Mouse (Mus musculus): Measurements from ENCODE around the gene Magea6. TPM values are rescaled to one million over a fixed set of nuclear protein-coding genes. Genes with fewer than 3 reads are reported as not detected.
"Not testable (repeated sequence)": the region's sequence is repeated elsewhere in the genome, so short reads cannot be mapped to it uniquely, and the experiment has no call there.

The Magea6 gene
- polyA plus RNA-seq (2015; fragmentation: Nextera tagmentation; extraction: Ambion mirVana), result not detected in 2 replicates

GRCm38 (mm10) chrX:154935887-154936286 is at the start of gene Magea6:
Magea6 (minus strand) TSS chrX:154935987.
- WGBS (ENCODE audit: insufficient replicate concordance), result 43% methylated on average over 1 of the region's 1 CpGs
- H3K27ac ChIP-seq (ENCODE audit: low read length); H3K4me1 ChIP-seq (ENCODE audit: control insufficient read depth, low read depth, low read length); H3K27me3 ChIP-seq (ENCODE audit: control insufficient read depth, insufficient read depth, low read depth, low read length); H3K4me2 ChIP-seq (ENCODE audit: low read depth, low read length); ATAC-seq (ENCODE audit: low read depth); H3K9me3 ChIP-seq (replicated peaks; ENCODE audit: control insufficient read depth, low read length); H3K9ac ChIP-seq (ENCODE audit: low read depth, low read length); H3K4me3 ChIP-seq (ENCODE audit: low read depth, low read length); H3K36me3 ChIP-seq (ENCODE audit: control insufficient read depth, insufficient read depth): not testable (repeated sequence)

- ATAC-seq (ENCODE audit: low read depth); H3K4me2 ChIP-seq (ENCODE audit: low read depth, low read length); H3K4me3 ChIP-seq (ENCODE audit: low read depth, low read length); H3K4me1 ChIP-seq (ENCODE audit: control insufficient read depth, low read depth, low read length); H3K9me3 ChIP-seq (replicated peaks; ENCODE audit: control insufficient read depth, low read length); H3K27me3 ChIP-seq (ENCODE audit: control insufficient read depth, insufficient read depth, low read depth, low read length); H3K9ac ChIP-seq (ENCODE audit: low read depth, low read length); H3K36me3 ChIP-seq (ENCODE audit: control insufficient read depth, insufficient read depth); H3K27ac ChIP-seq (ENCODE audit: low read length): not testable (repeated sequence)
- 10% methylated on average over 1 of the region's 1 CpGs for WGBS (ENCODE audit: insufficient replicate concordance)
Measured at GRCm38 (mm10) chrX:154949405-154949804, 13.6 kb upstream of the Magea6 start, which contains the start of gene Magea3. Magea3 (minus strand) TSS chrX:154949505.

GRCm38 (mm10) chrX:154890167-154890566 is 45.6 kb downstream of the Magea6 start, which contains the start of gene Cldn34b1:
Cldn34b1 (minus strand) TSS chrX:154890267.
- WGBS (ENCODE audit: insufficient replicate concordance), result 61% methylated on average over 3 of the region's 3 CpGs
- not testable (repeated sequence) for ATAC-seq (ENCODE audit: low read depth); H3K27me3 ChIP-seq (ENCODE audit: control insufficient read depth, insufficient read depth, low read depth, low read length); H3K9me3 ChIP-seq (replicated peaks; ENCODE audit: control insufficient read depth, low read length); H3K4me2 ChIP-seq (ENCODE audit: low read depth, low read length); H3K4me1 ChIP-seq (ENCODE audit: control insufficient read depth, low read depth, low read length); H3K9ac ChIP-seq (ENCODE audit: low read depth, low read length); H3K4me3 ChIP-seq (ENCODE audit: low read depth, low read length); H3K27ac ChIP-seq (ENCODE audit: low read length); H3K36me3 ChIP-seq (ENCODE audit: control insufficient read depth, insufficient read depth)

Other genes with a start within 250 kb of the Magea6 start
- gene Cldn34b1, start 45.7 kb downstream of the Magea6 start, polyA plus RNA-seq (2015; fragmentation: Nextera tagmentation; extraction: Ambion mirVana), result not detected in 2 replicates
- gene Magea3, start 13.5 kb upstream of the Magea6 start, polyA plus RNA-seq (2015; fragmentation: Nextera tagmentation; extraction: Ambion mirVana), result not detected in 2 replicates
- gene Magea8, start 59.9 kb upstream of the Magea6 start, polyA plus RNA-seq (2015; fragmentation: Nextera tagmentation; extraction: Ambion mirVana), result not detected in 2 replicates
- gene Magea5, start 127.2 kb upstream of the Magea6 start, polyA plus RNA-seq (2015; fragmentation: Nextera tagmentation; extraction: Ambion mirVana), result not detected in 2 replicates
- gene Magea1, start 153.8 kb upstream of the Magea6 start, polyA plus RNA-seq (2015; fragmentation: Nextera tagmentation; extraction: Ambion mirVana), result not detected in 2 replicates
- not detected in 2 replicates for gene Magea2, start 157.7 kb upstream of the Magea6 start, polyA plus RNA-seq (2015; fragmentation: Nextera tagmentation; extraction: Ambion mirVana)
- not detected in 2 replicates for gene Cldn34b2, start 192.4 kb upstream of the Magea6 start, polyA plus RNA-seq (2015; fragmentation: Nextera tagmentation; extraction: Ambion mirVana)